Mouse (Mus musculus) liver, embryonic 12.5 days (tissue): ENCODE data around the gene Tmem242. TPM values are rescaled to one million over a fixed set of nuclear protein-coding genes. Genes with fewer than 3 reads are reported as not detected.

ENCODE experiments used
- ATAC-seq: fragments of 200-750 bp; cut with Nextera tagmentation; 2 replicates; pipeline ENCODE4 v1.8.0; 2017; ENCODE audit warnings: moderate number of reproducible peaks, mild to moderate bottlenecking, moderate library complexity
- H3K27ac ChIP-seq: fragments of 300-500 bp; sonication (generic); 2 replicates; pipeline ENCODE4 v1.5.1; 2016; ENCODE audit warnings: mild to moderate bottlenecking
- H3K27me3 ChIP-seq: fragments of 300-500 bp; sonication (generic); replicated peaks from 2 replicates; pipeline ENCODE4 v1.6.1; 2016; ENCODE audit warnings: mild to moderate bottlenecking, moderate library complexity
- H3K36me3 ChIP-seq: fragments of 300-500 bp; sonication (generic); 2 replicates; pipeline ENCODE4 v1.6.1; 2016; ENCODE audit warnings: mild to moderate bottlenecking, moderate library complexity
- H3K4me1 ChIP-seq: fragments of 300-500 bp; sonication (generic); 2 replicates; pipeline ENCODE4 v1.6.1; 2016
- H3K4me2 ChIP-seq: fragments of 300-500 bp; sonication (generic); 2 replicates; pipeline ENCODE4 v1.6.1; 2016; ENCODE audit warnings: mild to moderate bottlenecking, moderate library complexity
- H3K4me3 ChIP-seq: fragments of 300-500 bp; sonication (generic); 2 replicates; pipeline ENCODE4 v1.5.1; 2016; ENCODE audit warnings: mild to moderate bottlenecking, moderate library complexity
- H3K9ac ChIP-seq: fragments of 300-500 bp; sonication (generic); 2 replicates; pipeline ENCODE4 v1.6.1; 2016; ENCODE audit warnings: mild to moderate bottlenecking, moderate library complexity
- H3K9me3 ChIP-seq: fragments of 300-500 bp; sonication (generic); replicated peaks from 2 replicates; pipeline ENCODE4 v1.6.1; 2016; ENCODE audit warnings: mild to moderate bottlenecking, moderate library complexity
- WGBS: fragments of 180-500 bp; shearing (Covaris S2); methylation state at CpG from one replicate; pipeline ENCODE4 v1.1.7; 2016; ENCODE audit not compliant: insufficient replicate concordance; 5-methylcytosine and 5-hydroxymethylcytosine counted together
- polyA plus RNA-seq: library from polyadenylated mRNA; unstranded; fragments of >200 nt; fragmentation: Nextera tagmentation; extraction: Ambion mirVana; gene quantifications from 2 replicates; pipeline ENCODE4 v1.2.1, GENCODE M21; 2016

Tmem242 gene
- polyA plus RNA-seq, 1 experiment from 2014 or later, result 52.6 TPM

DNA sequence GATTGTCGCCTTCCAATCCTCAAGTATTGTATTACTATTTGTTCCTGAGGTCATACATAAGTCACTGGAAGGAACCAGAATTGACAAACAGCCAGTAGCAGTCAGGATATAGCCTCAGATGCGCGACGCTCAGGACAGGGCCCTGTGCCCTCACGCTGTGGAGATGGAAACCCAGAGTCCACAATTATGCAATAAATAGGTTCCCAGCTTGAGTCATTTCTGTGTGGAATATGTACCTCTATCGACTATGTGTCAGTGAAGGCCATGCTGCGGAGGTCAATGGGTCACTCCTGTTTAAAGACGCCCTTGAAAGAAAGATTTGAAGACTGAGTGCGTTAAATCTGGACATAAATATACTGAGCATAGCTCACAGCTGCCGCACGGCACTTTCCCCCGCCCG, 26.7 kb downstream of the Tmem242 start:
- Histone ChIP-seq H3K4me3 (no peak overlapping the region), H3K9ac (no peak overlapping the region), H3K27me3 (no peaks in the 10 kb centered on the region), H3K9me3 (no peaks in the 10 kb centered on the region), H3K36me3 (peaks cover 32% of the 10 kb centered on the region), H3K4me2 (no peak overlapping the region), H3K27ac (no peak overlapping the region; the same call in 1 of the 2 replicates), H3K4me1 (0 out of 2 replicates have a peak, but pooled peaks cover 5% of the 10 kb centered on the region)
- peak; percentile 61 for ATAC-seq
- 81% methylated on average over 13 of the region's 13 CpGs for WGBS

DNA sequence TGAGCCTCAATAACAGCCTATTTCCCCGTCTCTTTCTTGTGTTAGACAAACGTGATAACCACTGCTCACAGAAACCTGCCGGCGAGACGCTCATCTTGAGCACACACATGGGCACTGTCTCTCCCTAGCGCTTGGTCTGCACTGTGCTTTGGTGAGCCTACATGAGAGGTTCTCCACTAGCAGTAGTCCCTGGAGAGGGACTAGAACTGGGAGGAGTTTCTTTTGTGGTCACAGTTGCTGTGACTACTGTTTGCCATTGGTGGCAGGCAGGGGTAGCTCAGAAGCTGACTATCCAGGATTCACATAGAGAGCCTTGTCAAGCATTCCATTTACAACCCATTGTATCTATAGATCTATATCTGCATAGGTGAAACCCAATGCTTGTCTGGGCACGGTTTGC, 27.3 kb downstream of the Tmem242 start:
- H3K4me2 ChIP-seq, result no peak overlapping the region
- peaks cover 26% of the 10 kb centered on the region for H3K36me3 ChIP-seq
- no peaks in the 10 kb centered on the region for H3K27me3 ChIP-seq
- H3K27ac ChIP-seq, result no peak overlapping the region
- H3K9me3 ChIP-seq, result no peaks in the 10 kb centered on the region
- no peak overlapping the region for H3K9ac ChIP-seq
- ATAC-seq, result peak; percentile 29; the same call in 1 of the 2 replicates
- 0 out of 2 replicates have a peak, but pooled peaks cover 5% of the 10 kb centered on the region for H3K4me1 ChIP-seq
- H3K4me3 ChIP-seq, result no peak overlapping the region
- 74% methylated on average over 7 of the region's 7 CpGs for WGBS

DNA sequence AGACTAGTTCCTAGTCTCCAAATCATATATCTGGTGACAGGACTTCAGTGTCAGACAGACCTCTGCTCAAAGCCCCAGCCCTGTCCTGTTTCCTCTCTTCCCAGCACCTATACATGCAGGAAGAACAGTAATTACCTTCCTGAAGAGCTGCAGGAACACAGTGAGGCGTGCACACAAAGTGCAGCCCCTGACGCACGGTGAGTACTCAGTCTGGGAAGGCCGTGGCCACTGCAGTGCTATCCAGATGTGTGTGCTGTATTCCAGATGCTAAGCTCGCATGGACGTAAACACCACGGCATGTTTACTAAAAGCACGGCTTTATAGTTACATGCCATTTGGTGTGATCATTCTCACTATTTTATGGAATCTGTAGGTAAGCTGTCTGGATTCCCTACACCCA, 27.8 kb downstream of the Tmem242 start:
- Histone ChIP-seq H3K4me2 (no peak overlapping the region), H3K27me3 (no peaks in the 10 kb centered on the region), H3K9me3 (no peaks in the 10 kb centered on the region), H3K9ac (no peak overlapping the region), H3K27ac (no peak overlapping the region), H3K4me1 (peaks cover 9% of the 10 kb centered on the region; the same call in 1 of the 2 replicates), H3K36me3 (peaks cover 22% of the 10 kb centered on the region), H3K4me3 (no peak overlapping the region)
- WGBS, result 80% methylated on average over 8 of the region's 8 CpGs
- no peak for ATAC-seq

DNA sequence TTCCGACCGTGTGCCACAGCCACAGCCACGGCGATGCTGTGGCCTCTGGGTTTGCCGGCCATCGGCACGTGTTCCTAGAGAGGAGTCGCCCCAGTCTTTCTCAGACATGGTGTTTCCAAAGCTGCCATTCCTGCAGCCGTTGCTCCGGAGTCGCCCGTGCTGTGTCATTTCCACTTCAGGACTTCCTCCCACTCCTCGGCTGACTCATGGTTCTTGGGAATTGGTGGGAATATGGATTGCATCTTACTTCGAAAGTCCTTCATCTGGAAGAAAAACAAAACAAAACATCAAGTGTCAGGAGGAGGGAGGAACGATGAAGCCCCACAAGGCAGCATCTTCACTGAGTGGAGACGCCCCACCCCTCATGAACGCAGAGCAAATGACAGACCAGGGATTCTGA, 28.9 kb downstream of the Tmem242 start:
- Histone ChIP-seq H3K9ac (no peak overlapping the region), H3K4me1 (peaks cover 17% of the 10 kb centered on the region), H3K36me3 (peaks cover 20% of the 10 kb centered on the region), H3K4me3 (no peak overlapping the region), H3K27me3 (no peaks in the 10 kb centered on the region), H3K9me3 (no peaks in the 10 kb centered on the region), H3K27ac (no peak overlapping the region), H3K4me2 (no peak overlapping the region)
- 88% methylated on average over 17 of the region's 17 CpGs for WGBS
- ATAC-seq, result no peak

DNA sequence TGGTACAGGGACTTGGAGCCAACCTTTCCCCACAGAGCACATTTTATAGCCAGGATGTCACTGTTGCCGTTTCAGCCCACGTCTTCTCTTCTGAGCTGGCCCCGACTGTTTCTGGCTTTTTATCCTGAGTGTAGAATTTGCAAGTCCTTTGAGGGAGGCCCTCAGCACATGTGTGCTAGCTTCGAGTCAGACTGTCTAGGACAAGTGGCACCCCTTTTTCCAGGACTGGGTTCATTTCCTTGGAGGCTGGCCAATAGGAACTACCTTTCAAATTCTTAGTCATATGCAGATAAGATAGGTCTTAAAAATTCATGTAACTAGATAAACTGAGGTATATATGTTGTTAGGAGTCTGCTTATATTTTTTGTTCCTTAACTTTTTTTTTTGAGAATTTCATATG, 29.7 kb downstream of the Tmem242 start:
- Histone ChIP-seq H3K4me2 (no peak overlapping the region), H3K27ac (no peak overlapping the region), H3K4me1 (peaks cover 18% of the 10 kb centered on the region), H3K9me3 (no peaks in the 10 kb centered on the region), H3K4me3 (no peak overlapping the region), H3K9ac (no peak overlapping the region), H3K27me3 (peaks cover under 1% of the 10 kb centered on the region; the same call in 1 of the 2 replicates), H3K36me3 (peaks cover 20% of the 10 kb centered on the region)
- 75% methylated on average over 4 of the region's 4 CpGs for WGBS
- no peak for ATAC-seq

DNA sequence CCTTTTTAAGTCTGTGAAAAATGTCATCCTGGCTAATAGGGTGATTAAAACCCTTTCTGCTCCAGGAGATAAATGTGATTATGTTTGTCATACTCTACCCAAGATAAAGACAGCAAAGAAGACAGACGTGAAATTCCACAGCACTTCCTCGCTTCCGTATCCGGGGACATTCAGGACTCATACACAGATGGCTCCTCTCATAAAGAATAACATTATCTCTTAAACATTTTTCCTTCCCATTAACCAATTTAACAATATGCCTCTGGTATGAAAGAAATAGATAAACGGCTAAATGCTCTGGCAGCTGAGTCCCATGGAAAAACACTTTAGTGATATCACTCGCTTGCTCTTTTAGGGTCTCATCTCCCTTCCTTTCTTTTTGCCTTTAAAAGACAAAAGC, 33.0 kb downstream of the Tmem242 start:
- Histone ChIP-seq H3K9ac (no peak overlapping the region), H3K4me2 (peak overlapping the region; percentile 41), H3K4me3 (no peak overlapping the region), H3K4me1 (peaks cover 35% of the 10 kb centered on the region), H3K27me3 (peaks cover 21% of the 10 kb centered on the region; the same call in 1 of the 2 replicates), H3K36me3 (peaks cover 18% of the 10 kb centered on the region), H3K27ac (0 out of 2 replicates have a peak overlapping the region, but pooled peaks have one; percentile 32), H3K9me3 (no peaks in the 10 kb centered on the region)
- no peak for ATAC-seq
- 37% methylated on average over 6 of the region's 6 CpGs for WGBS

DNA sequence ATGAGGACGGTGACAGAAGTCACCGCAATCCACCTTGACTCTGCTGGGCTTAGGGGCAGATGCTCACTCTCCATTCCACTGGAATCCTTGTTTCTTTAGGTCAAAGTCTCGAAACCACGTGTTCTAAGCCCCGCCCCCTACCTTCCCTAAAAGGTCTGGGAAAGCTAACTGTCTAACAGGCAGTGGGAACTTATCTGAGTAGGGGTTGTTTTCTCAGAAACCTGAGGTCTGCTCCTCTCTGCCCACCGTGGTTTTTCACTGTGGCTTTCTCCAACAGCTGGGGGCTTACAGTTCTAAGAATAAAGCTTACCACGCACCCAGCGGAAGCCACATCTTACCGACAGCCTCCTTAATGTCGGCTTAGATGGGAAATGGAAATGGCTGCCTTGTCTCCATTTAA, 33.5 kb downstream of the Tmem242 start:
- no peak overlapping the region for H3K4me3 ChIP-seq
- H3K9ac ChIP-seq, result no peak overlapping the region
- peak overlapping the region; percentile 32; the same call in 1 of the 2 replicates for H3K27ac ChIP-seq
- no peaks in the 10 kb centered on the region for H3K9me3 ChIP-seq
- peak; percentile 24; the same call in 1 of the 2 replicates for ATAC-seq
- peaks cover 18% of the 10 kb centered on the region for H3K36me3 ChIP-seq
- 15% methylated on average over 10 of the region's 10 CpGs for WGBS
- H3K4me1 ChIP-seq, result peaks cover 40% of the 10 kb centered on the region
- peak overlapping the region; percentile 41 for H3K4me2 ChIP-seq
- peaks cover 21% of the 10 kb centered on the region; the same call in 1 of the 2 replicates for H3K27me3 ChIP-seq

DNA sequence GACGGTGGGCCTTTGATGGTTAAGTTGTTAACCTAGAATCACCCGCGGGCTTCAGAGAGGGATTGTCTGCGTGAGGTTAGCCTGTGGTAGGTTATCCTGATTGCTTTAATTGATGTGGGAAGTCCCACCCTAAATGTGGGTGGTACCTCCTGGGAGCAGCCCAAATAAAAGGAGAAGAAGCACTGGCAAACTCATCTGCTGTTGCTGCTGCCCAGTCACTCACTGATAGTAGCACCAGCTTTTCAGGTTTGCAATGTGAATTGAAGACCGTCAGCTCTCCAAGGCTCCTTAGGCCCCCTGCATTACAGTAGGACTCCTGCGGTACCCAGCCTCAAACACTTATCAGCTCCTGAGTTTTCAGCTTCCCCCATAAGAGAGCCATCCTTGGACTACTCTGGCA, 36.2 kb downstream of the Tmem242 start:
- no peaks in the 10 kb centered on the region for H3K36me3 ChIP-seq
- no peaks in the 10 kb centered on the region for H3K9me3 ChIP-seq
- no peak overlapping the region for H3K4me3 ChIP-seq
- H3K27ac ChIP-seq, result no peak overlapping the region
- H3K27me3 ChIP-seq, result peaks cover 21% of the 10 kb centered on the region; the same call in 1 of the 2 replicates
- no peak for ATAC-seq
- no peak overlapping the region for H3K9ac ChIP-seq
- H3K4me1 ChIP-seq, result peaks cover 42% of the 10 kb centered on the region
- 59% methylated on average over 6 of the region's 6 CpGs for WGBS
- no peak overlapping the region for H3K4me2 ChIP-seq

DNA sequence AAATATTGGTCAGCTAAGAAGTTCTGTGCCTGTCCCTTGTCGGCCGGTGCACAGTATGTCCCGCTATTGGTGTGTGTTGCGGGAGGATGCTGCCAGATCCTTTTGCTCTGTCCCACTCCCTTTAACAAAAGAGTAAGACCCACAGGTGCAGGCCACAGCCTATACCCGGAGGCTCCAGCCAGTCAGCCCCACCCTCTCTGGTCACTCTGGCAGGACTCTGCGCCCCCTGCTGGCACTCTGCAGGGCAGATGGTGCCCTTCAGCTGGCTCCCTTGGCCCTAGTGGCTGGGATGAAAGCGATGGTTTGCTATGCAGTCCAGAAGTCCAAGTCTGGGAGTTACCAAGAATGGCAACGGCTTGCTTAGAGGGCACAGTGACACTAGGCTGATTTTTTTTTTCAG, 37.4 kb downstream of the Tmem242 start:
- Histone ChIP-seq H3K4me3 (peak overlapping the region; percentile 6; the same call in 1 of the 2 replicates), H3K27ac (no peak overlapping the region), H3K27me3 (peaks cover 21% of the 10 kb centered on the region; the same call in 1 of the 2 replicates), H3K9ac (no peak overlapping the region), H3K36me3 (no peaks in the 10 kb centered on the region), H3K9me3 (no peaks in the 10 kb centered on the region), H3K4me2 (peak overlapping the region; percentile 53), H3K4me1 (peaks cover 42% of the 10 kb centered on the region)
- 24% methylated on average over 8 of the region's 8 CpGs for WGBS
- peak; percentile 71 for ATAC-seq

DNA sequence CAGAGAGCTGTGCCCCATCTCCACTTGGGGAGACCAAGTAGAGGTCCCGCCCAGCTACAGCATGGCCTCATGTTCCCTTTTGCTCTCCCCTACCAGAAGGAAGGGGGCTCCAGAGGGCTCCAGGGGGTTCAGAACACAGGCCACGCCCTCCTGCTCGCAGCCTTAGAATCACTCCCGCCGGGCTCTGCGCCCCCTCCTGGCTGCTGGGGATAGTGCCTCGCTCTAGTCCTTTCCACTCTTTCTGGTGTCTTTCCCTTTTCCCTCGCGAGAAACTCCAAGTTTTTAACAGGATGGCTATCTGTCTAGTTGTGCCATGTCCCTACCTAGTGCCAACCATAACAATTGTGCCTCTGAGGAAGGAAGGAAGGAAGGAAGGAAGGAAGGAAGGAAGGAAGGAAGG, 38.0 kb downstream of the Tmem242 start:
- peak; percentile 46; the same call in 1 of the 2 replicates for ATAC-seq

DNA sequence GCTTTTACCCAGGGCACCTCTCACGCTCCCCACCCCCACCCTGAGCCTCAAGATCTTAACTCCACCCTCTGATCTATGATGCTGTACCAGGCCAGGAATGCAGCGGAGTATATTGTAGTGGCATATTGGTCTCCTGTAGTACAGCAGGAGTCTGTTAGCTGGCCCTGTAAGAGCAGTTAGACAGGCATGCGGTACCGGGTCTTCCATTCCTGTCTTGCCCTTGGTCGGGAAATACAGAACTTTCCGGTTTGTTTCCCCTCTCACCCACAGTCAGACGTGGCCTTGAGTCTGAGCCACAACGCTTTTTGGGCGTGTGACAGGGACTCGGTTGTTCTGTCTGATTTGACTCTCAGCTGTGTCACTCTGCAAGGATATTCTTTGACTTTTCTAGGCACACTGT, 38.8 kb downstream of the Tmem242 start:
- Histone ChIP-seq H3K9me3 (no peaks in the 10 kb centered on the region), H3K4me3 (no peak overlapping the region), H3K27me3 (peaks cover 27% of the 10 kb centered on the region), H3K27ac (no peak overlapping the region), H3K9ac (no peak overlapping the region), H3K4me1 (peaks cover 35% of the 10 kb centered on the region), H3K36me3 (no peaks in the 10 kb centered on the region), H3K4me2 (no peak overlapping the region)
- ATAC-seq, result no peak
- WGBS, result 72% methylated on average over 10 of the region's 10 CpGs

More for the DNA sequence above, 38.0 kb downstream of the Tmem242 start:
- Histone ChIP-seq H3K27me3 (peaks cover 23% of the 10 kb centered on the region), H3K4me1 (peaks cover 42% of the 10 kb centered on the region), H3K9ac (no peak overlapping the region), H3K36me3 (no peaks in the 10 kb centered on the region), H3K4me2 (peak overlapping the region; percentile 53), H3K27ac (no peak overlapping the region), H3K9me3 (no peaks in the 10 kb centered on the region), H3K4me3 (peak overlapping the region; percentile 6; the same call in 1 of the 2 replicates)
- WGBS, result 5% methylated on average over 9 of the region's 9 CpGs

DNA sequence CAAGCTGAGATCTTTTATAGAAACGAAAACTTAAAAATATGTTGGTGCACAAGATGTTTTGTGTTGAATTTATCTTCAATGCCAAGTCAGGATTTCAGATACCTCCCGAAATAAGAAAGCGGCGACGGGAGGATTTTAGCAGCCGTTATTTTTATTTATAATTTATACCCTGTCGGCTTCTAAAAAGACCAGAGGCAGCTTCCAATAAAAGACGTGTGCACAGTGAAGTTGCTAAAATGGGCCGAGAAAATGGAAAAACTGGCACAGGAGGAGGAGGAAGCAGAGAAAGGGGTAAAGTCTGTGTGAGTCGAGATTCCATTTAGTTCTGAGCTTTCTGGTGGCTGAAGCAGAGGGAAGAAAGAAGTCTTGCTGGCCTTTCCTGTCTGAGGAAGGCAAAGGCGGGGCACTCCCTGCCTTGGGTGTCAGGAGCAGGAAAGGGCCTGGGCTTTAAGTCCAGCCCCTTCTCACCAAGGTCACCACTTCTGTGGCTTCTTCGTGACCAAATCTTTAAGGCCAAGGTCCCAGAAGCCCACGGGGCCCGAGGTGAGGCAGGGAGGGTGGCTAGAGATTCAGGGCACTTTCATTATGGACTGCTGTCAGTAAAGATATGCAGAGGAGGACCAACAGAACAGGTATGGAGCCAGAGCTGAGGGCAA, 39.5 kb downstream of the Tmem242 start:
- Histone ChIP-seq H3K9ac (no peak overlapping the region), H3K4me3 (no peak overlapping the region), H3K27me3 (peaks cover 34% of the 10 kb centered on the region), H3K36me3 (no peaks in the 10 kb centered on the region), H3K4me2 (no peak overlapping the region), H3K9me3 (no peaks in the 10 kb centered on the region), H3K27ac (no peak overlapping the region), H3K4me1 (peaks cover 34% of the 10 kb centered on the region)
- ATAC-seq, result no peak
- WGBS, result 62% methylated on average over 14 of the region's 14 CpGs
